ENCODE assay signal across 8 mouse cellular contexts in the genomic region with DNA sequence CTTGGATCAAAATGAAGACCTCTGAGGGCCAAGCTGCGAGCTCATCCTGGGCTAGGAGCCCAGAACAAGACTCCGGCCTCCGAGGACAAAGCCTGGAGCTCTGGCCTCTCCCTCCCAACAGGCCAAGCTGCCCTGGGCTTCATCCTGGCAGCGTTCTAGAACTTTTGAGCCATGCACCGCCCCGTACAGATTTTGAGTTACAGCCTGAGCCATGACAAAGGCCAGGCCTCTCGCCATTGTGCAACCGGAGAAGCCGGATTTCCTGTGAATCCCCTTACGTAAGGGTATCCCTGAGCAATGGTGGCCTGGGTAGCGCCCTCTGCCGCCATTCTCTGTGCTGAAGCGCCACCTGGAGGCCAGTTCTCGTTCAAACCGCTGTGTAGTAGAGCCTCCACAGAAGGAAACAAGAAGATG.
DNase-seq lines count a peak whose midpoint lies in the region; ATAC-seq lines count a peak whose summit lies in the region.

No protein-coding gene starts in this region.

- no peak overlapping the region for H3K4me3 ChIP-seq in hindbrain, embryonic 11.5 days (ENCODE audit: low read depth, low read length)

- WGBS in hindbrain, embryonic 11.5 days = 19% methylated on average over 15 of the region's 15 CpGs

- no peaks in the 10 kb centered on the region for H3K4me1 ChIP-seq in hindbrain, embryonic 11.5 days (replicated peaks; ENCODE audit: control insufficient read depth, insufficient read depth, low read length)

- no peaks in the 10 kb centered on the region for H3K9me3 ChIP-seq in hindbrain, embryonic 11.5 days (ENCODE audit: control insufficient read depth, low read length)

- H3K4me2 ChIP-seq in hindbrain, embryonic 11.5 days (replicated peaks; ENCODE audit: low read depth, low read length) = peak overlapping the region; percentile 31

- no peaks in the 10 kb centered on the region for H3K27me3 ChIP-seq in hindbrain, embryonic 11.5 days (ENCODE audit: control insufficient read depth, insufficient read depth, low read length)

- peak; percentile 97 for ATAC-seq in hindbrain, embryonic 11.5 days (ENCODE audit: low FRiP score)

- no peak overlapping the region for H3K27ac ChIP-seq in hindbrain, embryonic 11.5 days (ENCODE audit: low read depth, low read length)

- peak overlapping the region; percentile 50 for H3K9ac ChIP-seq in hindbrain, embryonic 11.5 days (ENCODE audit: low read depth, low read length)

- no peaks in the 10 kb centered on the region for H3K36me3 ChIP-seq in hindbrain, embryonic 11.5 days (ENCODE audit: control insufficient read depth, insufficient read depth, low read length)

- peak; percentile 88 for DNase-seq in MEL-GATA-1-ER (ENCODE audit: extremely low read depth, low read depth)
- DNase-seq in cerebellum, adult 8-10 months = peak; percentile 97
- peak; percentile 87 to 99 for DNase-seq in frontal cortex, adult 2 months (ENCODE audit: extremely low spot score in 1 of 2, low spot score in 1 of 2)
- peak; percentile 97 for DNase-seq in hindbrain, embryonic 11.5 days (ENCODE audit: low spot score)
- peak; percentile 98 to 99 for DNase-seq in layer of hippocampus, postnatal 10 days (ENCODE audit: low spot score in 2 of 2)
- DNase-seq in lung, postnatal 10 days = peak; percentile 98
- peak; percentile 95 for DNase-seq in ovary, postnatal 36 days (ENCODE audit: low spot score)
- peak; percentile 95 for DNase-seq in thymus, postnatal 25 days
